Mouse (Mus musculus): ENCODE data around the gene Chd9.

Chd9 gene

DNA sequence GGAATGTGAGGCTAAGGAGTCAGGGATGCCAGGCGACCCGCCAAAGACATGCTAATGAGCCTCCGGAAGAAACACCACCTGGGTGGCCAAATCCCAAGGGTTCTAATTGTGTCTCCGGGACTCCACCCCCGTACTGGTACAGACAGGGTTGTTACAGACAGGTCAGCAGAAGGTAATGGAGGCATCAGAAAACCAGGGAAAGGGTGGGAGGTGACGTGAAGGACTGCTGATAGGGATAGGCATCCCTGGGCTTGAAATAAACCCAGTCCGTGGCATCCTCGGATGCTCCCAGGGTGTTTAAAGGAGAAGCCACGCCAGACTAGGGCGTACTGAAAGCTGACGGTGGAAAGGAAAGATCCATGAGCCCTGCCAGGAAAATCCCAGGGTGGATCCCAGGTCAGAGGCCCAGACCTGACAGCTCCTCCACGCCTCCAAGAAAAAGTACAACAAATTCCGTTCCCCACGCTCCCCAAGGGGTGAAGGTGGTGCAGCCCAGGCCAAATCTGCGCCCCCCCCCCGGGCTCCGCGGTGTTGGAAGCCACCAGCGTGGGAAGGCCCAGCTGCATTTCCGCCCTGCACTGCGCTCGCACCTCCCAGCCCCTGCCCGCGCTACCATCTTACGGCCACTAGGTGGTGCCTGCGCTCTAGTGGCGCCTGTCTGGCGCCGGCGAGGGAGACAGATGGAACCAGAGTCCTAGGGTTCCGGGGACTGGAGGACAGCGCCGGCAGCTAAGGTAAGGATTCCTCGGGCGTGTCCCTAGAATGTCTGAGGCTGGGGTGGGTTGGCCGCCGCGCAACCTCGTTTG is at the start of gene Chd9:
TSS of gene Chd9 (plus strand) at position 172 of the 806 bp plus-strand sequence.
- peak; percentile 99 for DNase-seq

- DNase-seq, result no peak
These were observed 36.5 kb upstream of the Chd9 start for GRCm38 (mm10) chr8:90791616-90792015.

DNA sequence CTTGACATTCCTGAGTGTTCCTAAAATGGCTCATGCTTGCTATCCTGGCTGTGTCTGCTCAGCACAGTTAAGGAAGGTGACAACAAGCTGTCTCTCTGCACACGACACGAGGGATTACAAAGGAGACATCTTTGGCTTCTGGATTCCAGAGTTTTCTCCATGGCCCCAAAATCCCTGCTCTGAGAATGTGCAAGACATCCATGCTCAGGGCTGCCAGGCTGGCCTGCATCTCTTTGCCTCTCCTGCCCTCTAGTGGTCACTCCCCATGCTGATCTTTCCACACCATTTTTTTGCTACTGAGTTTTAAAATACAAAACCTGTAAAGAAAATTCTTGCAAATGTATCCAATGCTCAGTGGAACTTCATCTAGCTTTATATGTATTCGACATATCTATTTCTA is 34.4 kb upstream of the Chd9 start:
- DNase-seq, result peak; percentile 76 to 86

- peak; percentile 45 to 73 for DNase-seq
These were observed 32.9 kb upstream of the Chd9 start for GRCm38 (mm10) chr8:90794990-90795861.

GRCm38 (mm10) chr8:90799473-90799872 is 28.7 kb upstream of the Chd9 start:
- no peak for DNase-seq

DNA sequence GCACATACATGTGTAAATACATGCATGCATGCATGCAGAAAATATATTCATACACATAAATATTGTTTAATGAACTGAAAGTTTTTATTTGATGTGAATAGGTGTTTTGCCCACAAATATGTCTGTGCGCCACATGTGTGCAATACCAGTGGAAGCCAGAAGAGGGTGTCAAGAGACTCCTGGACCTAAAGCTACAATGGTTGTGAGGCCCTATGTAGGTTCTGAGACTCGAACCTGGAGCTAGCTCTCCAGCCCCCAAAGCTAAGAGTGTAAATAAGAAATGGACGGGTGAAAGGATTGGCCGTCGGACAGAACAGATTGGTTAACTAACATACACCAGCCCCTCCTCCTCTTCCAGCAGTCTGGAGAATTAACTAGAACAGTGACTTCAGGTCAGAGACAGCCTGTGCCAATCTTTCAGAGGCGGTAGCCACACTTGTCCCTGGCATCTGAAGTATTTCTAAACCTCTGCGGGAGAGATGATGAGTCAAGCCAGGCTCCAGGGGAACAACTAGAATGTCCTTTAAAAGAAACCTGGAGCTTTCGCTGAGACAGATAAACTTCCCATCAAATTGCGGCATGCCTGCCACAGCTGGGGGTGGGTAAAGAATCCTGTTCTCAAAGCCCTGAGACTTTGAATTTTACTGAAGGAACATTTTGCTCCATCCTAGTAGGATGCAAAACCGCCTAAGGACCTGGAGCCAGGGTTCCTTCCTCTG is 14.4 kb upstream of the Chd9 start:
- DNase-seq, result no peak

DNA sequence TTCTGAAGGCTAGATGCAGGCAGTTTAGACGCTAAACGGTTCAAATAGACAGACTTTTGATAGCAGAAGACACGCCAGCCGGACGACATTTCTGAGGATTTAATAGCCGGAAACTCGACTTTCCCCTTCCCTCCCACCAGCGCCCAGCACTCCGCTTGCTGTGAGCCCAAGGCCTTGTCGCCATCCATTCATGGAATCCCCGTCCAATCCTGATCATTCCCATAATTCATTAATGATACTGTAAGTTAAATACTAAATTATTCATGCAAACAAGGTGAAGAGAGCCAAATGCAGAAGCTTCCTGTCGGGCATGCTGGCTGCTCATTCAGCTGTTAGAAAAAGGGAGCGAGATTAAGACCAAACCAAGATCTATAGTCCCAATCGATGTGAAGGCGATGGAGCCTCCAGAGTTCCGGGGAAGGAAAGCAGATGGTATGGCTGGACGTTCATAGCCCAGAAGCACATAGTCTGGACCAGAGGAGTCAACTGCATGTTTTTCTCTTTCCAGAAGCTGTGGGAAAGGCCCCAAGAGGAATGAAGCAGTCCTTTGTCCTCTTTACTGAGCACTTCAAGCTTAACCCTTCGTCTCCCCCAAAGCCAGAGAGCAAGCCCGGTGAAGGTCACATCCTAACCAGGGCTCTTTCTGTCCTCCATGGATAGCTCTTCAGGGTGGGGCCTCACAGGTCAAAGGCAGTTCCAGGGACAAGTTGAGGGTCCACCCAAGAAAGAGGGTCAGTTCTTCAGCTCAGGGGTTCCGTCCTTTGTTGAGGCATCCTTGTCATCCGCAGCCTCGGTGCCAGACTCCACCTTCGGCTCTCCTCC is 11.9 kb upstream of the Chd9 start:
- no peak for DNase-seq

GRCm38 (mm10) chr8:90817293-90817692 is 10.9 kb upstream of the Chd9 start, which contains the start of gene Gm19935:
Gene Gm19935 (minus strand): TSS chr8:90817393.
- DNase-seq, result no peak

DNA sequence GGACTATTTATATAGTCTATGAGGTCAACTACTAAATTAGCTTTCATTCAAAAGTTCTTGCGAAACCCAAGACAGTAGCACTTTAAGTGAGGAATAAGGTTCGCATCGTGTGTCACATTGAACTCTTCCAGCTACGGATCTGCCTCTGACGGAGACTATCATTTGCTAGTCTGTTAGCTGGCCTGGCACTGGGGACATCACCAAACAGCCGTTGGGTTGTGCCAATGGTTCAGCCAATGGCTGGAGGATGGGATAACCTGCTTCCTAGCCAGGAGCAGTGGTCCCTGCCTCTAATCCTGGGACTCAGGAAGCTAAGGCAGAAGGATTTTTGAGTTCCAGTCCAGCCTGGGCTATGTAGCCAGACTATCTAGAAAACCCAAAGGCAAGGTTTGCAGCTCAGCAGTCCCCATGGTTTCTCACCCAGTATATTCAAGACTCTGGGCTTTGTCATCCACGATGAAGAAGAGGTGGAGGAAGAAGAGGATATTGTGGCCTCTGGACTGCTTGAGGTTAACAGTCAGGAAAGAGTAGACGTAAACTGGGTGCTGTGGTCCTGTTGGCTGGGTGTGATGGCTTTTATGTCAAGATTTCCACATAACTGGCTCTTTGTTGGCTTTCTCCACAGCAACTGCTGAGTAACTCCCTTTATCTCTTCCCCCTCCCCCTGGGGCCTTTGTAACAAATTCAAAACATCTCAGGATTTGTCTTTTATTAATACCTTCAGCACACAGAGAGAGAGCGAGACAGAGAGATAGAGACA is 8.4 kb upstream of the Chd9 start:
- DNase-seq, result no peak

DNA sequence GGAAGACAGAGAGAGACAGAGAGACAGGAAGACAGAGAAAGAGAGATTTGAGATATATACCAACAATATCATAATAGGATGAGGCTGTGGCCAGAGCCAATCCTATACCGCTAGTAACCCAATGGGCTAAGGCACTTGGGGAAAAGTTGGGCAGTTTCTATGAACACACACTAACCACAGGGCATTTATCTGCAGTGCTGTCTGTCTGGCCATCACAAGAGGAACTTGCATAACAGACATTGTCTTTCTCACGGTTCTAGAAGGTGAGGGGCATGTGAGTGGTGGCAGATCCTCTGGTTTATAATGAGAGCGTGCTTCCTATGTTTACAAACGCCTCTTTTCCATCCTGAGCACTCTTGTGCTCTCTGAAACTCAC is 7.8 kb upstream of the Chd9 start:
- DNase-seq, result no peak

- DNase-seq, result no peak
These were observed 5.7 kb upstream of the Chd9 start for GRCm38 (mm10) chr8:90822443-90822842.

DNA sequence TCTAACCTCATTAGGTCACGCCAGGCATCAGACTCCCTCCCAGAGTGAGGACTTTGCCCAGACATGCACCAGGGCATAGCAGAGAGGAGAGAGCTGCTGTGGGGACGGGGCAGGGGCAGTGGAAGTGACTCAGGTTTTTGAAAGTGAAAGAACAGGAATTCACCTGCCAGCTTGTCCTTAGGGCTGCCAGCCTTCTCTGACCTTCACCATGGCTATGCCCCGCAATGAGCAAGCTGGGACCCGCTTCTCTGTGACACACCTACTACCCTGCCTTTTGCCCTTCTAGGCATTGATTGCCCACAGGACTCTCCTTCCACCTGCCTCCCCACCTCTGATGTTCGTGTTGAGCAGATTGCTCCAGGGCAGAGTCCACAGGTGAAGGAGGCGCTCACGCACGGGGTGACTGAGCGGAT is 2.7 kb upstream of the Chd9 start:
- no peak for DNase-seq

DNA sequence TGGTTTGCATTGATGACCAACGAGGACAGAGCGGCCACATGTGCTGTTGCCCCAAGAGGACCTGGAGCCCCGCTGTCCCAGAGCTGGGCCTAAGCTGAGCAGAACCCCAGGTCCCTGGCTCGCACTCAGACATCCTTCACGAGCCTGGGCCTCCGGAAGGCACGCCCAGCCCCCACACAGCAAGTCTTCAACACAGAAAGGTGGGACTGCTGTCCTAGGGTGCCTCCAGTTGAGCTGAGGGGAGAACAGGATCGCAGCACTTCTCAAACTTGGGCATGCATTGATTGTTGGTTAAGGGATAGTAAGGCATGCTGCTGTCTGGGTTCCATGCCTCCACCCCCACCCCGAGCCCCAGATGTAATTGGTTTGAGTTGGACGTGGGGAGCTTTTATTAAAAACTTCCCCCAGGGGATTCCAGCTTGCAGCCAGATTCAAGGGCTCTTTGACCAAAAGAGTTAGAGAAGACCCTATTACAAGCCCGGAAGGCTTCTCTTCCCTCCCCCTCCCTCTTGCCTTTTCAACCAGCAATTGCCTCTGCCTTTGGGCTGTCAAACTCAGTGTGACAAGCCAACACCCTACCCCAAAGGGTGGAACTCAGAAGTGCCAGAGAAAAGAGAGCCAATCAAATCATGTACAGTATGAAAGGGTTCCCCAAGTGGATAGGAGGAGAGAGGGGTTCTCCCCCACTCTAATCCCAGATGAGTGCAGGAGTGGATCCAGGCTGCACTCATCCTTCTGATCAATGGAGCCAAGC is 1.0 kb downstream of the Chd9 start:
- DNase-seq, result peak in 1 of 2 experiments; percentile 31

DNA sequence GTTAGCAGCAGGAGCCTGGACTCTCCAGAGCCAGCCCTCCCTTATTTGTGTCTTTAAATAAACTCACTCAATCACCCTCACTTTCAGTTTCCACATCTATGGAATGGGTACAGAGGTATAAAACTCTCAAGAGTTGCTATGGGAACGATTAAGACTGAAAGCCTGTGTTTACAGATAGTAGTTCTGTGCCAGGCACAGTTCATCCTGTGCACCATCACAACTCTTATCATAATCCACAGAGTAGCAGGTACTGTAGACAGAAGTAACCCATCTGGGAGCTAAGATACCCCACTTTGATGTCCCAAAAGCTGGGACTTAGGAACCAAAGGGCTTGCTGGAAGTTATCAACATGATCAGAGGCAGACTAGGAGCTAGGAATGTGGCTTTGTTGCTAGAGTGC is 1.7 kb downstream of the Chd9 start:
- DNase-seq, result no peak

DNA sequence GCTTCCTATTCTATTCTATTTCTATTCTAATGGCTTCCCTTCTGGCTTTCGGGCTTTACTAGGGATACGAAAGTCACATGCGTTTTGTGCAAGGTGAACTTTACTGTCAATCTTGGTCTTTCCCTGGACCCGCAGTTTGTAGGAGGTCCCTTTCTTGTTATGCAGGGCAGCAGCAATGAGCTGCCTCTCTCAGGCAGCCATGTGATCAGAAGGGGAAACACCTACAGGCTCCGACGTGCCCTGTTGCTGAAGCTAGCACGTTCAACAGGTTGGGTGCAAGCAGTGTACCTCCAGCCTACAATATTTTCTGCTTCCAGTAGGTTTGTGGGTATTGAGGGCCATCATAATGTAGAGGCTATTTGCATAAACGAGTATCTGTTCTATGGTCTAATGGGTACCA is 2.8 kb downstream of the Chd9 start:
- DNase-seq, result no peak

- peak; percentile 34 to 47 for DNase-seq
These were observed 4.6 kb downstream of the Chd9 start for GRCm38 (mm10) chr8:90832576-90833289.

DNA sequence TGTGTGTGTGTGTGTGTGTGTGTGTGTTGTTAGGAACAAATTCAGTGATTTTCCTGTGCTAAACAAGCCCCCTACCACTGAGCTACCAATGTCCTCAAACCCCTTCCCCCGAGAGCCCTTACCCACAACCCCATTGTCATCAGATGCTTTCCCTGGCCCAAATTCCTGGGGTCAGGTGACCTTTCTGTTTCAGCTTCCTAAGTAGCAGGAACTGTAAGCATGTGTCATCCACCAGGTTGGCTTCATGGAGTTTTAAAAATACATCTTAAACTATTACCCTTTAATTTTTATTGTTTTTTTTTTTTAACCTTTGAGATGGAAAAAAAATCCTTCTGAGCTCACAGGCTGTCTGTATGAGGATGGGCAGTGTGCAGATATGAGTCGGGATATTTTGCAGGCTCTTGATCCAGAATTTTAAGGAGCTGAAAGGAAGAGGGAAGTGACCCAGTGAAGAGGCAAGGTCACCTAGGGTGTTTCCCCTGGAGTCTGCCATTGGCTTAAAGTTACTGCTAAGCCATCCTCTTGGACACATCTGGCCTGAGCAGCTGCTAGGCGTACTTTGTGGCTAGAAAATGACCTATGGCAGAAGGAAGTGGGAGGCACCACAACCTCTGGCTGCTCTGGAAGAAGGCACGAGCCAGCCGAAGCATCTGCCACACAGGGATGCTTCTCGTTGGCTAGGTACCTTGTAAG is 5.6 kb downstream of the Chd9 start:
- DNase-seq, result no peak

GRCm38 (mm10) chr8:90834321-90834672 is 6.1 kb downstream of the Chd9 start:
- DNase-seq, result no peak

DNA sequence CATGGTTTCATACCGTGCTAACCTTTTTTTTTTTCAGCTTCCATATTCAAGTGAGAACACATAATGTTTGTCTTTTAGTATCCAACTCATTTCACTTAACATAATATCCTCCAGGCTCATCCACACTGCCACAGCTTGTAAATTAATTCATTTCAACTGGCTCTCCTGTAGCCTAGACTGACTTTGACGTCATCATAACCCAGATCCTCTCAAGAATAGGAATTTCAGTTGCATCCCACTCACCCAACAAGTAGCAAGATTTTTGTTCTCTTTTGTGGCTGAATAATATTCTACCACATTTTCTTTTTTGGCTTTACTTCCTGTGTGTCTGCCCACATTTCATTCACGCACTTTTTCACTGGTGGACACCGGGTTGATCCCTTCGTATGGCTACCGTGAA is 9.3 kb downstream of the Chd9 start:
- no peak for DNase-seq
